Mouse (Mus musculus): ENCODE measurements around the gene Rbm47.
A peak's percentile ranks its signal among the peaks of the same experiment; 100 is the strongest.
"Not testable (repeated sequence)": the region's sequence is repeated elsewhere in the genome, so short reads cannot be mapped to it uniquely, and the experiment has no call there.

Rbm47 gene

DNA sequence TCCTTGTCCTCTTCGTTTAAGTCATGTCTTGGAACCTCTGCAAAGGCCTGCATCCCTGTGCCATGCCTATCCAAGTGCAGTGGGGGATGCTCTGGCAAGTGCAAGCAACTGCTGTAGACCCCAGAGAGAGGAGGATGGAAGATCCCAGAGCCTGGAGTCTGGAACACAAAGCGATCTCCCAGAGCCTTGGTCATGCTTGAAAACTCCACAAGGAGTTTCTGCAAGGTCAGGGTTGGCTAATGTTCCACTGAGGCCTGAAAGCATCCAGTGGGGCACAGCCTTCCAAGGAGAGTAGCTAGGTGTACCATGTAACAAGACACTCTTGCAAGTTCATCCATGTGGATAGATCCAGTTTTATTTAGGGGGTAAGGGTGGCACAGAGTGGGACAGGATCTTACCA is 158.5 kb downstream of the Rbm47 start:
- DNase-seq: peak; percentile 28 to 65

- no peak for DNase-seq
These were observed 158.9 kb downstream of the Rbm47 start for GRCm38 (mm10) chr5:66013999-66014398.

- DNase-seq: no peak
These were observed 164.5 kb downstream of the Rbm47 start for GRCm38 (mm10) chr5:66008245-66008967.

DNA sequence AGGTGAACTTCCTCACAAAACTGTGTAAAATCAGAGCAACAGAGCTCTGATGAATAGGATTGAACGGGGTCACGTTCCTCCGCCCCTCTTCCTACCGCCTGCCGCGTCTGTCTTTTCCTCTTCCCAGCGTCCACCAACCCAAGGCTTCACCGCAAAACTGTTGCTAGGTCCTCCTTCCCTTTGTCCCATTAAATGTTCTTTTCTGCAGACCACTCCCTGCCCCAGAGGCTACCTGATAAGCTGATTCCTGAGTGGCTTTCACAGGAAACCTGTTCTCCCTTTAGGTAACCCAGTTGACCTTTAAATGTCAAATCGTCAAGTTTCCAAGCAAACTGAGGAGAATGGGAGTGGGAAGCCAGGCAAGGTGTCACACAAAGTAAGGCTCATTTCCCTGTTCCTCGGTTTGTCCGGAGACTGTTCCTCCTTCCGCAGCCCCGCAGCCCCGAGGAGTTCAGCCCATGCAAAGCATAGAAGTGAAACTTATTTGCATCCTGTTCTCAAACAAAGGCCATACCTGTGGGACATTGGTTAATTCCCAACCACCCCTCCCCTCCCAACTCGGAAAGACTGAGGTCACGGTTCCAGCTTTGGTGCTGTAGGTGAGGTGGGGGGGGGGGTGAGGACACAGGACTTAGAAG is 167.8 kb downstream of the Rbm47 start:
- DNase-seq: peak; percentile 32 to 43

- DNase-seq: no peak
These were observed 168.6 kb downstream of the Rbm47 start, which contains the start of gene 9130230L23Rik for GRCm38 (mm10) chr5:66004134-66004925. TSS of gene 9130230L23Rik (minus strand) at chr5:66004285.

GRCm38 (mm10) chr5:66001232-66001631 is 171.7 kb downstream of the Rbm47 start:
- no peak for DNase-seq

DNA sequence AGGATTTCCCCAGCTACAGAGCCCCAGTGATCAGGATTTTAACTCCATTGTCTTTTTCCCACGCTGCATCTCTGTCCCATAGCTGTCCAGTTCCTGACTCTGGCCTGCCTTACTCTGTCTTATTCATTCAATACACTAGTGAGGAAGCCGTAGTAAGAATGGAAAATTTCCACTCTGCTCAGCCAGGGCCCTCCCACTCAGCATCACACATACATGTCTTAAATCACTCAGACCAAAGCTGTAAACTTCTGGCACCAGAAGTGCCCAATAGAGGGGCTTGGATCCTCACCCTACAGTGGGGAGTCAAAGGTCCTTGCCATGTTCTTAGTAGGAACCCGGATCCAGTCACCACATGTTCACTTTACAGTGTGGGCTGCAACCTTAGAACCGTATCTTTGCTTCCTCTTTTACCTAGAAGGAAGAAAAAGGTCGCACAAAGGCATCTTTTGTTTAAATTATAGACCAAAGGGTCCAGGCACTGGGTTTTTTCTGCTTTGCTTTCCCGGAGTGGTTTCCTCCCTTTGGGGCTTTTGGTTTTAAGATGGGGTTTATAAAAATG is 172.3 kb downstream of the Rbm47 start:
- peak in 1 of 2 experiments; percentile 45 for DNase-seq

DNA sequence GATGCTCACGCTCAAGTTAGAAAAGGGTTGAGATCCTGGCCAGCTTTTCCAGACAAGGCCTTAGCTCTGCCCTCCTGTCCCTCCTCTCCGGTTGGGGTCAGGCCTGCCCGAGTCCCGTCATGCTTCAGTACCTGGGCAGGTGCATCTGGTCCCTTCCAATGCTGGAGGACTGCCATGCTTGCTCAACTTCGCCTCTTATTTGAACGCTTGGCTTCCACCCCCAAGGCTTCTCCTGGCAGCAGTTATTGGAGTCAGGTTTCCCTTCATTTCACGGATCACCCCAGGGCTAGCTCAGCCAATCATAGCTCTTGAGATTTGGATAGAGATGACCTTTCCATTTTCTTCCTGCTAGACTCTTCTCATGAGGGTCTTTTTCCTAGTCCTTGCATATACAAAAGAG is 172.8 kb downstream of the Rbm47 start:
- DNase-seq: peak; percentile 63 to 78

DNA sequence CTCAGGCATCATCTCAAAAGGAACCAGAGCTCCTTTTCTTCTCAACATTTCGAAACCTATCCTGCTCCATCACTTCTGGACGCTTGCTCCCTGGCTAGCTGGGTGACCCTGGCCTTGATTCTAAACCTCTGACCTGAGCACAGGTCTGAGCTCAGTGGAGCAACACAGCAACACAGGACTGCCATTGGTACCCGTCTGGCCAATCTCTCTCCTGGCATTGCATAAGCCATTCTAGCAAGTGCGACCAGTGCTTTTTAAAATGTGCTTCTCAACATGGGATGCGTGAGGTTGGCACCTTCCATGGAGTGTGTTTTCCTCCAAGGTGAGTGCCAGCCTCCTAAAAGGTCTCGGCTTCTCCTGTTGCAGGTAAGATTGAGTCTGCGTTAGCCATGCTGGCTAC is 173.8 kb downstream of the Rbm47 start:
- no peak for DNase-seq

DNA sequence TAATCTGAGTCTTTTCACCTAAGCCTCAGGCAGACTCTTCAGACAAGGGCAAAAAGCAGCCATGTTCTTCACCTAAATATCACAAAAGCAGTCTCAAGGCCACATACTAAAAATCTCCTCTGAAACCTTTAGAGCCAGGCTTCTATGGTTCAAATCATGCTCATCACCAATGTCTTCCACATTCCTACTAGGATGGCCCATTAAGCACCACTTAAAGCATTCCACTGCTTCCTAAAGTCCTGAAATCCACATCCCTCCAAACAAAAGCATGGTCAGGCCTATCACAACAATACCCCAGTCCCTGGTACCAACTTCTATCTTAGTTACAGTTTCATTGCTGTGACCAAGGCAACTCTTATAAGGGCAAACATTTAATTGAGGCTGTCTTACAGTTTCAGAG is 175.1 kb downstream of the Rbm47 start:
- DNase-seq: no peak

- DNase-seq: peak; percentile 57 to 68
These were observed 178.3 kb downstream of the Rbm47 start for GRCm38 (mm10) chr5:65994643-65995042.

DNA sequence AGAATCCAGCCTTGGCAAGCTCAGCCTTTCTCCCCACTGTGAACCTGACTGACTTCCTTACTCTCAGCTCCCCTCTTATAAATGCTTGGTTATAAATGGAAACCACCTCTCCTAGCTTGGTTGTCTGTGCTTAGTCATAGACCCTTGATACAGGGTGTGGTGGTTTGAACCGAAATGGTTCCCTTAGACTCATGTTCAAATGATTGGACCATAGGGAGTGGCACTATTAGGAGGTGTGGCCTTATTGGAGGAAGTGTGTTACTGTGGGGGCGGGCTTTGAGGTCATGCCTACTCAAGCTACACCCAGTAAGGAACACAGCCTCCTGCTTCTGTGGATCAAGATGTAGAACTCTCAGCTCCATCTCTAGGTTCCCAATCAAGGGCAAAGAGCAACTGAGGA is 181.7 kb downstream of the Rbm47 start:
- no peak for DNase-seq

DNA sequence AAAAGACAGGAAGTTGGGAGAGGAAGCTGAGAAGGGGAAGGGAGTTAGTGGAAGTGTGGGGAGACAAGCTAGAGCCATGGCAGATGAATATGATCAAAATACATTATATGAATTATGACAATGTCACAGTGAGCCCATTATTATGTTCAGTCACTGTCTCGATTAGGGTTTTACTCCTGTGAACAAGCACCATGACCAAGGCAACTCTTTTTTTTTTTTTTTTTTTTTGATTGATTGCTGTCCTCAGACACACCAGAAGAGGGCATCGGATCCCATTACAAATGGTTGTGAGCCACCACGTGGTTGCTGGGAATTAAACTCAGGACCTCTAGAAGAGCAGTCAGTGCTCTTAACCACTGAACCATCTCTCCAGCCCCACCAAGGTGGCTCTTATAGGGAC is 185.9 kb downstream of the Rbm47 start:
- DNase-seq: not testable (repeated sequence)

- no peak for DNase-seq
These were observed 186.5 kb downstream of the Rbm47 start for GRCm38 (mm10) chr5:65986426-65986825.

DNA sequence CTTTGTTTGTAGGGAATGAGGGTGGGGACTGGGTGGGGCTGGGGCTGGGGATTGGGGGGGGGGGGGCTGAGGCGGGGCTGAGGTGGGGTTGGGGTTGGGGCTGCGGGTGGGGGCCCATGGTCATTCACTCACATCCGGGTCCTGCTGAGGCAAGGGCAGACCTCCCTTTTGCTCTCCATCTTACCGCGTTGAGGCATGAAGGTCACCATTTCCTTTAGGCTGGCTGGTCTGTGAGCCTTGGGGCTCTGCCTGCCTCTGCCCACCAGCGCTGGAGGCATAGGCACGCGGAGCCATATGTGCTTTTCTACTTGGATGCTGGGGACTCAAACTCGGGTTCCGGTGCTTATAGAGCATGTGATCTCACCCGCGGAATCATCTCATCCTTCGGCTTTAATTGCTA is 197.2 kb downstream of the Rbm47 start:
- DNase-seq: no peak

DNA sequence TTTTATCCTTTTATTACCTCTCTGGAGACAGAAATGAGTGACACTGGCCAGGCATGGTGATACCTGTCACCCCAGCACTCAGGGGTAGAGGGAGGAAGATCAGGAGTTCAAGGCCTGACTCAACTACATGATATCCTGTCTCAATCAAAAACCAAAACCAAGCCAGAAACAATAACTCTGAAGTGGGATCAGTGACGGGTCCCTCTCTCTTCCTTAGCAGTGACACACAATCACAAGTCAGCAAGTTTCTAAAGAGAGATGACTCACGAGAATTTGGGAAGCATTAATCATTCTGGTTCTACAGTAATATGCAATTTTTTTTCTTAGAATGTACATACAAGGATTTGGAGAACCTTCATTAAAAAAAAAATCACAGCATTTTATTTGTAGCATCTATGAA is 199.7 kb downstream of the Rbm47 start:
- no peak for DNase-seq

DNA sequence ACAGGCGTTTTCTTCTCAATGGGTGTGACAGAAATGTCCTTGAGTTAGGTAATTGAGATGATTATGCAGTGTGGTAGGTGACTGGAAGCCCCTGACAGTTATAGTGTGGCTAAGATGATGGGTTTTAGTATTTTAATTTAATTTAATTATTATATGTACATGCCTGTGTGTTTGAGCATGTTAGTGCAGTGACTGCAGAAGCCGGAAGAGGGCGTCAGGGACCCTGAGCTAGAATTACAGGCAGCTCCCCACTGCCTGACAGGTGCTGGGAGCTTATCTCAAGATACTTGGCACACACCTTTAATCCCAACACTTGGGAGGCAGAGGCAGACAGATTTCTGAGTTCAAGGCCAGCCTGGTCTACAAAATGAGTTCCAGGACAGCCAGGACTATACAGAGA is 204.9 kb downstream of the Rbm47 start:
- no peak for DNase-seq

GRCm38 (mm10) chr5:65967091-65967490 is 205.8 kb downstream of the Rbm47 start:
- DNase-seq: no peak

Measured in kidney, postnatal 4 days (tissue).